Mouse (Mus musculus): ENCODE results near the gene Rps6kb2.

Rps6kb2 gene

GRCm38 (mm10) chr19:4155223-4156072, 7.7 kb downstream of the Rps6kb2 start:
- no peak for DNase-seq (ENCODE audit: extremely low spot score)

GRCm38 (mm10) chr19:4154437-4155222, 8.5 kb downstream of the Rps6kb2 start:
- no peak for DNase-seq (ENCODE audit: extremely low spot score)

GRCm38 (mm10) chr19:4153232-4153654, 9.9 kb downstream of the Rps6kb2 start, which contains the start of gene Ptprcap:
Ptprcap (plus strand) TSS chr19:4153604.
- DNase-seq (ENCODE audit: extremely low spot score), result no peak

GRCm38 (mm10) chr19:4152445-4153231, 10.5 kb downstream of the Rps6kb2 start:
- no peak for DNase-seq (ENCODE audit: extremely low spot score)

GRCm38 (mm10) chr19:4151898-4152297, 11.3 kb downstream of the Rps6kb2 start:
- no peak for DNase-seq (ENCODE audit: extremely low spot score)

GRCm38 (mm10) chr19:4151488-4151860, 11.7 kb downstream of the Rps6kb2 start:
- DNase-seq (ENCODE audit: extremely low spot score), result no peak

- no peak for DNase-seq (ENCODE audit: extremely low spot score)
These were observed 12.3 kb downstream of the Rps6kb2 start for GRCm38 (mm10) chr19:4150567-4151487.

- DNase-seq (ENCODE audit: extremely low spot score), result no peak
These were observed 13.2 kb downstream of the Rps6kb2 start for GRCm38 (mm10) chr19:4149764-4150461.

- DNase-seq (ENCODE audit: extremely low spot score), result no peak
These were observed 13.9 kb downstream of the Rps6kb2 start for GRCm38 (mm10) chr19:4149283-4149682.

GRCm38 (mm10) chr19:4148819-4149218, 14.3 kb downstream of the Rps6kb2 start:
- DNase-seq (ENCODE audit: extremely low spot score), result no peak

GRCm38 (mm10) chr19:4148491-4148806, 14.7 kb downstream of the Rps6kb2 start, which contains the start of gene Coro1b:
Coro1b (plus strand) TSS chr19:4148619.
- peak; percentile 98 for DNase-seq (ENCODE audit: extremely low spot score)

- no peak for DNase-seq (ENCODE audit: extremely low spot score)
These were observed 15.2 kb downstream of the Rps6kb2 start for GRCm38 (mm10) chr19:4147782-4148490.

- no peak for DNase-seq (ENCODE audit: extremely low spot score)
These were observed 16.1 kb downstream of the Rps6kb2 start for GRCm38 (mm10) chr19:4147022-4147405.

- DNase-seq (ENCODE audit: extremely low spot score), result no peak
These were observed 16.7 kb downstream of the Rps6kb2 start for GRCm38 (mm10) chr19:4146366-4147021.

- DNase-seq (ENCODE audit: extremely low spot score), result no peak
These were observed 17.2 kb downstream of the Rps6kb2 start for GRCm38 (mm10) chr19:4145936-4146335.

- DNase-seq (ENCODE audit: extremely low spot score), result no peak
These were observed 18.3 kb downstream of the Rps6kb2 start for GRCm38 (mm10) chr19:4144550-4145498.

GRCm38 (mm10) chr19:4143759-4144268, 19.3 kb downstream of the Rps6kb2 start, which contains the start of gene Cabp4:
Cabp4 (minus strand) TSS chr19:4144033.
- no peak for DNase-seq (ENCODE audit: extremely low spot score)

Measured in embryo, embryonic 9.5 days (tissue).